Mouse (Mus musculus): Measurements from ENCODE around the gene Ppp1r9b. TPM values are rescaled to one million over a fixed set of nuclear protein-coding genes. Genes with fewer than 3 reads are reported as not detected.
A peak's percentile ranks its signal among the peaks of the same experiment; 100 is the strongest.
"Not testable (repeated sequence)": the region's sequence is repeated elsewhere in the genome, so short reads cannot be mapped to it uniquely, and the experiment has no call there.

The Ppp1r9b gene
- polyA plus RNA-seq, 1 experiment from 2014 or later: 15.3 TPM

DNA sequence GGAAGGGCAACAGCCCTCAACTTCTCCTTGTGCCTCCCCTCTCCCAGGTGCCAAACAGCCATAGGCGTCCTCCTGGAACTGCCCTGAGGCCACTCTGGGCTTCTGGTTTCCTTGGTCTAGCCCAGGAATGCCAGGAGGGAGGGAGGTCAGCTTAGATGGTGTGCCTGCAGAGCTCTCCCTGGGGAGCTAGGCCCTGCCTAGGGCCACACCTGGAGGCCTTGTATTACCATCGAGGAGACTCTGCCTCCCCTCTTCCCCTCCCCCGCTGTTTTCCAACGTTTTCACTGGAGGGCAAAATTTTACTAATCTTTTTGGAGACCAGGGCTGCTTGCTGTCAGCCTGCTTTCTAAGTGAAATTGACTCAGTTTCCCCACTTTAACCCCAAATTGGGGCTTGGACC is 15.2 kb downstream of the Ppp1r9b start:
- peaks cover 13% of the 10 kb centered on the region for H3K36me3 ChIP-seq (ENCODE audit: control insufficient read depth, insufficient read depth, low read length)
- H3K4me2 ChIP-seq (ENCODE audit: low read depth): peak overlapping the region; percentile 78
- WGBS: 43% methylated on average over 4 of the region's 4 CpGs
- no peak overlapping the region; the same call in 1 of the 2 replicates for H3K4me3 ChIP-seq (ENCODE audit: low read depth, low read length)
- no peaks in the 10 kb centered on the region for H3K9me3 ChIP-seq (ENCODE audit: control insufficient read depth, low read length)
- peak overlapping the region; percentile 65 for H3K9ac ChIP-seq (ENCODE audit: low read length)
- DNase-seq (ENCODE audit: low spot score): no peak
- peak overlapping the region; percentile 58; the same call in 1 of the 2 replicates for H3K27ac ChIP-seq (ENCODE audit: low read depth, low read length)
- no peaks in the 10 kb centered on the region for H3K27me3 ChIP-seq (ENCODE audit: control insufficient read depth, insufficient read depth, low read length)
- ATAC-seq (ENCODE audit: insufficient read depth, low FRiP score, low TSS enrichment): no peak
- peaks cover 23% of the 10 kb centered on the region for H3K4me1 ChIP-seq (ENCODE audit: control insufficient read depth, insufficient read depth, low read length)

- Histone ChIP-seq H3K9me3 (ENCODE audit: control insufficient read depth, low read length) (no peaks in the 10 kb centered on the region), H3K36me3 (ENCODE audit: control insufficient read depth, insufficient read depth, low read length) (peaks cover 11% of the 10 kb centered on the region), H3K9ac (ENCODE audit: low read length) (peak overlapping the region; percentile 65), H3K4me2 (ENCODE audit: low read depth) (peak overlapping the region; percentile 78), H3K4me1 (ENCODE audit: control insufficient read depth, insufficient read depth, low read length) (peaks cover 26% of the 10 kb centered on the region), H3K4me3 (ENCODE audit: low read depth, low read length) (peak overlapping the region; percentile 27), H3K27ac (ENCODE audit: low read depth, low read length) (peak overlapping the region; percentile 58), H3K27me3 (ENCODE audit: control insufficient read depth, insufficient read depth, low read length) (no peaks in the 10 kb centered on the region)
- WGBS: 3% methylated on average over 27 of the region's 27 CpGs
- DNase-seq (ENCODE audit: low spot score) (peak; percentile 88), ATAC-seq (ENCODE audit: insufficient read depth, low FRiP score, low TSS enrichment) (peak; percentile 70)
These were observed 15.8 kb downstream of the Ppp1r9b start for GRCm38 (mm10) chr11:95006525-95007219.

DNA sequence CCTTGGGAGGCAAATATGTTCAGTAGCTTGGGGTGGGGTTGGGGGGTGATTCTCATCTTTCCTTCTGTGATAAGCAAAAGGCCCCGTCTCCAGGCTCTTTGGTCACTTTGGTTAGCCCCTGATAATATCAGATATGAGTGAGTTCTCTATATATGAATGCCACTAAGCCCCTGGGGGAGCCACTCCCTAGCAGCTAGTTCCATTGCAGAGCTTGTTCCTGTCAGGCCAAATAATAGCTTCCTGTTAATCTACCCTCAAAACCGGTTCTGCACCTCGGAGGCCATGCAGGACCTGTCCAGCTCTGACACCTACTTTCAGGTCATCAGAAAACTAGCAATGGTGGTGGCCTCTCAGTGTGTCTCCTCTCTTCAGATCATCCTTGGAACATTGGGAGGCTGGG is 16.6 kb downstream of the Ppp1r9b start:
- H3K4me1 ChIP-seq (ENCODE audit: control insufficient read depth, insufficient read depth, low read length): peaks cover 28% of the 10 kb centered on the region
- ATAC-seq (ENCODE audit: insufficient read depth, low FRiP score, low TSS enrichment) (no peak), DNase-seq (ENCODE audit: low spot score) (no peak)
- peaks cover 6% of the 10 kb centered on the region for H3K36me3 ChIP-seq (ENCODE audit: control insufficient read depth, insufficient read depth, low read length)
- WGBS: 79% methylated on average over 3 of the region's 3 CpGs
- H3K9ac ChIP-seq (ENCODE audit: low read length): peak overlapping the region; percentile 65
- H3K27me3 ChIP-seq (ENCODE audit: control insufficient read depth, insufficient read depth, low read length): no peaks in the 10 kb centered on the region
- no peaks in the 10 kb centered on the region for H3K9me3 ChIP-seq (ENCODE audit: control insufficient read depth, low read length)
- H3K27ac ChIP-seq (ENCODE audit: low read depth, low read length): no peak overlapping the region
- peak overlapping the region; percentile 27; the same call in 1 of the 2 replicates for H3K4me3 ChIP-seq (ENCODE audit: low read depth, low read length)
- H3K4me2 ChIP-seq (ENCODE audit: low read depth): peak overlapping the region; percentile 78; the same call in 1 of the 2 replicates

GRCm38 (mm10) chr11:95008661-95009628 is 18.1 kb downstream of the Ppp1r9b start:
- Histone ChIP-seq H3K27me3 (ENCODE audit: control insufficient read depth, insufficient read depth, low read length) (no peaks in the 10 kb centered on the region), H3K9me3 (ENCODE audit: control insufficient read depth, low read length) (no peaks in the 10 kb centered on the region), H3K4me1 (ENCODE audit: control insufficient read depth, insufficient read depth, low read length) (peaks cover 28% of the 10 kb centered on the region), H3K27ac (ENCODE audit: low read depth, low read length) (peak overlapping the region; percentile 92), H3K36me3 (ENCODE audit: control insufficient read depth, insufficient read depth, low read length) (peaks cover 3% of the 10 kb centered on the region; the same call in 1 of the 2 replicates), H3K9ac (ENCODE audit: low read length) (peak overlapping the region; percentile 84), H3K4me3 (ENCODE audit: low read depth, low read length) (peak overlapping the region; percentile 59), H3K4me2 (ENCODE audit: low read depth) (peak overlapping the region; percentile 58)
- DNase-seq (ENCODE audit: low spot score) (peak; percentile 44), ATAC-seq (ENCODE audit: insufficient read depth, low FRiP score, low TSS enrichment) (no peak)
- 38% methylated on average over 15 of the region's 15 CpGs for WGBS

- peak; percentile 86 for DNase-seq (ENCODE audit: low spot score)
- Histone ChIP-seq H3K27me3 (ENCODE audit: control insufficient read depth, insufficient read depth, low read length) (no peaks in the 10 kb centered on the region), H3K4me3 (ENCODE audit: low read depth, low read length) (peak within 1 kb of the TSS; percentile 59), H3K9ac (ENCODE audit: low read length) (peak within 1 kb of the TSS; percentile 84), H3K27ac (ENCODE audit: low read depth, low read length) (peak within 1 kb of the TSS; percentile 92), H3K4me1 (ENCODE audit: control insufficient read depth, insufficient read depth, low read length) (peaks cover 28% of the 10 kb centered on the region), H3K9me3 (ENCODE audit: control insufficient read depth, low read length) (no peaks in the 10 kb centered on the region), H3K36me3 (ENCODE audit: control insufficient read depth, insufficient read depth, low read length) (peaks cover 3% of the 10 kb centered on the region; the same call in 1 of the 2 replicates), H3K4me2 (ENCODE audit: low read depth) (peak within 1 kb of the TSS; percentile 58)
- under 1% methylated on average over 30 of the region's 32 CpGs for WGBS
- peak; percentile 69 for ATAC-seq (ENCODE audit: insufficient read depth, low FRiP score, low TSS enrichment)
These were observed 18.8 kb downstream of the Ppp1r9b start, which contains the start of gene Samd14 for GRCm38 (mm10) chr11:95009629-95010014. Gene Samd14, plus strand, starts transcription at chr11:95009879.

DNA sequence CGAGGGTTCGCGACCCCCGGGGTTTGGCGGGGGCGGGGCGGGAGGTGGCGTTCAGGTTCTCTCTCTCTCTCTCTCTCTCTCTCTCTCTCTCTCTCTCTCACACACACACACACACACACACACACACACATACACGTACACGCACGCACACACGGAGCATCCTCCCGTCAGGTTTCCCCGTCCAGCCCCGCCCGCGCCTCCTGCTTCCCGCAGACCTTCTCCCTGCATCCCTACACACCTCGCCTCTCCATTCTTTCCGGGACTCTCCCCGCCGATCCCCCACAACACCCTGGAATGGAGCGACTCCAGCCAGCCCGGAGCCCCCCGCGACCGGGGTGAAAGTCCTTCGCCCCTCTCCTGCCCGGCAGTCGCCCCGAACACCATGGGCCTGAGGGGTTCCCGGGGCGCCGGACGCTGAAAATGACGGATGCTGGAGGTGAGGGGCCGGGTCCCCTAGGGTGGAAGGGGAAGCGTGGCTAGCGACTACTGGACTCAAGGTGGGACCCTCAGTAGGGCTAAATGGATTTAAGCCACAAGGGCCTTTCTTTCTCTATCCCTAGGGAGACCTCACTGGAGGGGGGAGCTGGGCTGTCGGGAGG is 19.4 kb downstream of the Ppp1r9b start:
- 1% methylated on average over 30 of the region's 40 CpGs for WGBS
- Histone ChIP-seq H3K9me3 (ENCODE audit: control insufficient read depth, low read length) (no peaks in the 10 kb centered on the region), H3K4me3 (ENCODE audit: low read depth, low read length) (peak overlapping the region; percentile 59), H3K9ac (ENCODE audit: low read length) (peak overlapping the region; percentile 84), H3K27ac (ENCODE audit: low read depth, low read length) (peak overlapping the region; percentile 92), H3K4me2 (ENCODE audit: low read depth) (peak overlapping the region; percentile 58), H3K27me3 (ENCODE audit: control insufficient read depth, insufficient read depth, low read length) (no peaks in the 10 kb centered on the region), H3K4me1 (ENCODE audit: control insufficient read depth, insufficient read depth, low read length) (peaks cover 28% of the 10 kb centered on the region), H3K36me3 (ENCODE audit: control insufficient read depth, insufficient read depth, low read length) (peaks cover 3% of the 10 kb centered on the region)
- DNase-seq (ENCODE audit: low spot score) (peak; percentile 52), ATAC-seq (ENCODE audit: insufficient read depth, low FRiP score, low TSS enrichment) (no peak)

GRCm38 (mm10) chr11:95010841-95011403 is 20.1 kb downstream of the Ppp1r9b start:
- not testable (repeated sequence) for ATAC-seq (ENCODE audit: insufficient read depth, low FRiP score, low TSS enrichment); H3K27ac ChIP-seq (ENCODE audit: low read depth, low read length); H3K9me3 ChIP-seq (ENCODE audit: control insufficient read depth, low read length); H3K36me3 ChIP-seq (ENCODE audit: control insufficient read depth, insufficient read depth, low read length); DNase-seq (ENCODE audit: low spot score); H3K27me3 ChIP-seq (ENCODE audit: control insufficient read depth, insufficient read depth, low read length)
- 19% methylated on average over 4 of the region's 4 CpGs for WGBS
- H3K9ac ChIP-seq (ENCODE audit: low read length): peak overlapping the region; percentile 84
- H3K4me3 ChIP-seq (ENCODE audit: low read depth, low read length): peak overlapping the region; percentile 59
- H3K4me1 ChIP-seq (ENCODE audit: control insufficient read depth, insufficient read depth, low read length): peaks cover 27% of the 10 kb centered on the region
- H3K4me2 ChIP-seq (ENCODE audit: low read depth): peak overlapping the region; percentile 58

DNA sequence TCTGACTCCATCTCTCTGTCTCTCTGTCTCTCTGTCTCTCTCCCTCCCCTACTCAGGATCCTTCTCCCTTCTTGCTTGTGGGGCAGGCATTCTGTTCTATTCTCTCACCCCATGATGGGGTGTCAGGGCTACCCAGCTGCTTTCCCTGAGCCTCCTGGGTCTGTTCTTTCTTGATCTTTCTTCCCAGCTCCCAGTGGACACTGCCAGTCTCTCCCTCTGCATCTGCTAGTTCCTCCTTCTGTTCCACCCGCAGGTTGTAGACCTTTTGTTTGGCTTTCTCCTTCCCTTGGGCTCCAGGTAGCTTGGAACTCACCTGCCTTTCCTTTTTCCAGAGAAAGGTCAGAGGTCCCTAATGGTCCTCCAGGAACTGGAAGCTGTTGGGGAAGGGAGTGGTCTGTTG is 20.6 kb downstream of the Ppp1r9b start:
- H3K4me2 ChIP-seq (ENCODE audit: low read depth): peak overlapping the region; percentile 58
- no peaks in the 10 kb centered on the region for H3K9me3 ChIP-seq (ENCODE audit: control insufficient read depth, low read length)
- ATAC-seq (ENCODE audit: insufficient read depth, low FRiP score, low TSS enrichment) (no peak), DNase-seq (ENCODE audit: low spot score) (no peak)
- WGBS: 44% methylated on average over 1 of the region's 1 CpGs
- peak overlapping the region; percentile 59 for H3K4me3 ChIP-seq (ENCODE audit: low read depth, low read length)
- no peaks in the 10 kb centered on the region for H3K27me3 ChIP-seq (ENCODE audit: control insufficient read depth, insufficient read depth, low read length)
- peaks cover 22% of the 10 kb centered on the region for H3K4me1 ChIP-seq (ENCODE audit: control insufficient read depth, insufficient read depth, low read length)
- peak overlapping the region; percentile 40; the same call in 1 of the 2 replicates for H3K27ac ChIP-seq (ENCODE audit: low read depth, low read length)
- peak overlapping the region; percentile 40 for H3K9ac ChIP-seq (ENCODE audit: low read length)
- peaks cover 3% of the 10 kb centered on the region for H3K36me3 ChIP-seq (ENCODE audit: control insufficient read depth, insufficient read depth, low read length)
